Mouse (Mus musculus): ENCODE measurements at regions not wholly inside any gene's neighbourhood (a gene's known extent, or its start where the extent isn't known, plus 50 kb on each side); places are given as distances from the start of the nearest gene placed in this dataset.

DNA sequence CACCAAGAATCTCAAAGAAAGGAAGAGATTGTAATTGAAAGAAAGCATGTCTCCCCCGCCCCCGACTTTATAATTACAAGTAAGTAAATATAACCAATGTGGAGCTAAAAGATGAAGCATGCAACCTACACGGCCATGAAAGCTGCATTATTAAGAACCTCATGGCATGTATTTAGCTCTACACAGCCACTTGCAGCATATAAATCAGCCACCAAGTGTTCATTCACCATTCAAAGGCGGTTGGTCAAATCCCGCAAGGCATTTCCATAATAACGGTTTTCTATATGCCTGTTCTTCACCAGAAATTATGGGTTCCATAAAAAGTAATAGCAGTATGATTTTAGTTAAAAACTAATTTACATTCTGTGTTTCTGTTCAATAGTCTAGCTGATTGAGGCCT lies 221.4 kb upstream of the Lmcd1 start:
- TF ChIP-seq CTCF (IDR thresholded peaks at IDR 0.05) (no peak), EP300 (IDR thresholded peaks at IDR 0.05) (no peak)
